7 mouse cellular contexts compared by ENCODE assay signal in the genomic region with DNA sequence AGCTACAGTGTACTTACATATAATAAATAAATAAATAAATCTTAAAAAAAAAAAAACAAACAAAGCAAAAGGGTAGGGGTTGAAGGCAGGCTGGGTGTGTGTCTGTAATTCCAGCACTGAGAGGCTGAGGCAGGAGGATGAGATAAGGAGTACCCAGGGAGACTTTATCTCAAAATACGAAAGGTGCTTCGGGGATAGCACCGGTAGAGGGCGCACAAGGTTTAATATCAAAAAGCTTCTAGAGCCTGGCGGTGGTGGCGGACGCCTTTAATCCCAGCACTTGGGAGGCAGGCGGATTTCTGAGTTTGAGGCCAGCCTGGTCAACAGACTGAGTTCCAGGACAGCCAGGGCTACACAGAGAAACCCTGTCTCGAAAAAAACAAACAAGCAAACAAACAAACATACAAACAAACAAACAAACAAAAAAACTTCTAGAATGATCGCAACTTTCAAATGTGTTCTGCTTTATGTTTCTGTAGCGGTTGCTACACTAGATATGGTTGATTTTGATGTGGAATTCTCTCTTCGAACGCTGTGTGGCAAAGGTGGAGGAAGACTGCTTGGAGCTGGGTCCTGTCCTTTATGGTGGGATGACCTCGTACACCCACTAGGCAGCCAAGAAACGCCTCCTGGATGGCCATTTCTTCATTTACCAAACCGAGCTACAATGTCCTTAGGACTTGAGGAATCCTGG. TPM values are rescaled to one million over a fixed set of nuclear protein-coding genes. Genes with fewer than 3 reads are reported as not detected.
DNase-seq lines count a peak whose midpoint lies in the region; ATAC-seq and TF ChIP-seq lines count a peak whose summit lies in the region.

No protein-coding gene starts in this region.

- no peaks in the 10 kb centered on the region for H3K4me1 ChIP-seq in intestine, postnatal 0 days (replicated peaks; ENCODE audit: control insufficient read depth, insufficient read depth, low read length)
- H3K4me1 ChIP-seq in midbrain, embryonic 12.5 days: peaks cover 12% of the 10 kb centered on the region
- H3K4me1 ChIP-seq in small intestine, adult 2 months (ENCODE audit: control insufficient read depth, insufficient read depth, insufficient read length, low read length): peaks cover 3% of the 10 kb centered on the region; the same call in 1 of the 2 replicates

- H3K9ac ChIP-seq in intestine, postnatal 0 days (ENCODE audit: low read depth, low read length): peak overlapping the region; percentile 80
- H3K9ac ChIP-seq in midbrain, embryonic 12.5 days (replicated peaks): peak overlapping the region; percentile 84

- peaks cover 8% of the 10 kb centered on the region; the same call in 1 of the 2 replicates for H3K36me3 ChIP-seq in intestine, postnatal 0 days (ENCODE audit: control insufficient read depth, insufficient read depth)
- H3K36me3 ChIP-seq in midbrain, embryonic 12.5 days: peaks cover 8% of the 10 kb centered on the region; the same call in 1 of the 2 replicates
- H3K36me3 ChIP-seq in small intestine, adult 2 months (ENCODE audit: control insufficient read depth, insufficient read depth, low read length): no peaks in the 10 kb centered on the region

- DNase-seq in adrenal gland, adult 2 months: peak; percentile 82
- DNase-seq in embryo, embryonic 11.5 days (ENCODE audit: low read depth, low spot score): peak; percentile 80
- DNase-seq in gastrocnemius, postnatal 4 days (ENCODE audit: low spot score in 2 of 2): peak; percentile 68 to 76
- peak; percentile 87 for DNase-seq in left cerebral cortex, postnatal 4 days

- H3K27me3 ChIP-seq in intestine, postnatal 0 days (replicated peaks; ENCODE audit: control insufficient read depth, insufficient read depth, low read length): no peaks in the 10 kb centered on the region
- no peaks in the 10 kb centered on the region for H3K27me3 ChIP-seq in midbrain, embryonic 12.5 days
- no peaks in the 10 kb centered on the region for H3K27me3 ChIP-seq in small intestine, adult 2 months (ENCODE audit: control insufficient read depth, insufficient read depth, low read length)

- peak overlapping the region; percentile 97 for H3K4me2 ChIP-seq in intestine, postnatal 0 days (replicated peaks; ENCODE audit: low read depth)
- peak overlapping the region; percentile 80 for H3K4me2 ChIP-seq in midbrain, embryonic 12.5 days (replicated peaks)

- peak overlapping the region; percentile 87 for H3K27ac ChIP-seq in intestine, postnatal 0 days (ENCODE audit: low read depth, low read length)
- H3K27ac ChIP-seq in midbrain, embryonic 12.5 days (replicated peaks): peak overlapping the region; percentile 94
- peak overlapping the region; percentile 92 for H3K27ac ChIP-seq in small intestine, adult 2 months (ENCODE audit: insufficient read depth, low read depth, low read length)

- 2% methylated on average over 16 of the region's 16 CpGs for WGBS in intestine, postnatal 0 days
- WGBS in midbrain, embryonic 12.5 days: 5% methylated on average over 16 of the region's 16 CpGs
- 2% methylated on average over 16 of the region's 16 CpGs for WGBS in small intestine, adult 2 months

- TF ChIP-seq CTCF in intestine, postnatal 0 days (IDR thresholded peaks at IDR 0.05; ENCODE audit: low read depth): peak; percentile 72
- peak; percentile 61; the same call in 1 of the 2 replicates for TF ChIP-seq CTCF in small intestine, adult 2 months (IDR thresholded peaks at IDR 0.05; ENCODE audit: extremely low read depth, insufficient read length, insufficient replicate concordance, low read depth, low read length)

- peak; percentile 1; the same call in 1 of the 2 replicates for ATAC-seq in intestine, postnatal 0 days
- no peak for ATAC-seq in midbrain, embryonic 12.5 days (ENCODE audit: low FRiP score, low read depth)

- peak overlapping the region; percentile 71 for H3K4me3 ChIP-seq in intestine, postnatal 0 days (ENCODE audit: low read depth, low read length)
- H3K4me3 ChIP-seq in midbrain, embryonic 12.5 days: peak overlapping the region; percentile 84
- H3K4me3 ChIP-seq in small intestine, adult 2 months (ENCODE audit: low read depth, low read length): peak overlapping the region; percentile 69

- TF ChIP-seq POLR2A in small intestine, adult 2 months (IDR thresholded peaks at IDR 0.05; ENCODE audit: low read depth, low read length): no peak

- H3K9me3 ChIP-seq in intestine, postnatal 0 days (ENCODE audit: control insufficient read depth): no peaks in the 10 kb centered on the region
- H3K9me3 ChIP-seq in midbrain, embryonic 12.5 days: no peaks in the 10 kb centered on the region

- intact Hi-C loops in left cerebral cortex, postnatal 4 days (cut with DNase I): no loop called here

RNA-seq across cellular contexts. Expression of gene Fam227a, which starts 0.8 kb away (rescaled TPM):
- total RNA-seq in adrenal gland, adult 2 months (2021): 1 to 10 TPM; 1.3 to 1.6 TPM
- polyA plus RNA-seq in adrenal gland, adult 2 months (2012; rRNA removed): 0.43 and 0.61 TPM in 2 replicates
- 1 to 10 TPM; 1.7 to 2.1 TPM for total RNA-seq in gastrocnemius, postnatal 4 days (2021)
- 0.13 and 0.27 TPM in 2 replicates for polyA plus RNA-seq in intestine, postnatal 0 days (2015; fragmentation: Nextera tagmentation; extraction: Ambion mirVana)
- 10 to 100 TPM; 13.5 to 17.2 TPM for total RNA-seq in left cerebral cortex, postnatal 4 days (2021)
- 4.6 and 5.4 TPM in 2 replicates for polyA plus RNA-seq in midbrain, embryonic 12.5 days (2016; fragmentation: Nextera tagmentation; extraction: Ambion mirVana)
- polyA plus RNA-seq in small intestine, adult 2 months (2012; rRNA removed): 0.06 and 0.25 TPM in 2 replicates

RNA-seq across cellular contexts. Expression of gene Cby1, which starts 1.0 kb away (rescaled TPM):
- 10 to 100 TPM; 14.0 to 26.9 TPM for total RNA-seq in adrenal gland, adult 2 months (2021)
- 6.9 and 13.2 TPM in 2 replicates for polyA plus RNA-seq in adrenal gland, adult 2 months (2012; rRNA removed)
- 10 to 100 TPM; 29.9 to 32.1 TPM for total RNA-seq in gastrocnemius, postnatal 4 days (2021)
- 22.3 and 23.1 TPM in 2 replicates for polyA plus RNA-seq in intestine, postnatal 0 days (2015; fragmentation: Nextera tagmentation; extraction: Ambion mirVana)
- 10 to 100 TPM; 55.6 to 60.1 TPM for total RNA-seq in left cerebral cortex, postnatal 4 days (2021)
- polyA plus RNA-seq in midbrain, embryonic 12.5 days (2016; fragmentation: Nextera tagmentation; extraction: Ambion mirVana): 79.7 and 82.0 TPM in 2 replicates
- 3.1 and 5.6 TPM in 2 replicates for polyA plus RNA-seq in small intestine, adult 2 months (2012; rRNA removed)

RNA-seq across cellular contexts. Expression of gene Tomm22, which starts 12.7 kb away (rescaled TPM):
- total RNA-seq in adrenal gland, adult 2 months (2021): 100 to 1,000 TPM in 1 of 2 experiments, 10 to 100 TPM in 1; 93.3 to 114 TPM
- polyA plus RNA-seq in adrenal gland, adult 2 months (2012; rRNA removed): 11.0 and 13.7 TPM in 2 replicates
- total RNA-seq in gastrocnemius, postnatal 4 days (2021): 100 to 1,000 TPM; 110 to 114 TPM
- polyA plus RNA-seq in intestine, postnatal 0 days (2015; fragmentation: Nextera tagmentation; extraction: Ambion mirVana): 207 and 211 TPM in 2 replicates
- total RNA-seq in left cerebral cortex, postnatal 4 days (2021): 100 to 1,000 TPM; 109 to 110 TPM
- polyA plus RNA-seq in midbrain, embryonic 12.5 days (2016; fragmentation: Nextera tagmentation; extraction: Ambion mirVana): 252 and 269 TPM in 2 replicates
- 13.8 and 21.7 TPM in 2 replicates for polyA plus RNA-seq in small intestine, adult 2 months (2012; rRNA removed)

RNA-seq across cellular contexts. Expression of gene Josd1, which starts 29.7 kb away (rescaled TPM):
- 10 to 100 TPM; 29.1 to 30.1 TPM for total RNA-seq in adrenal gland, adult 2 months (2021)
- polyA plus RNA-seq in adrenal gland, adult 2 months (2012; rRNA removed): 33.8 and 38.2 TPM in 2 replicates
- 10 to 100 TPM; 16.6 to 17.4 TPM for total RNA-seq in gastrocnemius, postnatal 4 days (2021)
- 9.4 and 9.7 TPM in 2 replicates for polyA plus RNA-seq in intestine, postnatal 0 days (2015; fragmentation: Nextera tagmentation; extraction: Ambion mirVana)
- 10 to 100 TPM; 31.2 to 32.0 TPM for total RNA-seq in left cerebral cortex, postnatal 4 days (2021)
- 24.8 and 27.5 TPM in 2 replicates for polyA plus RNA-seq in midbrain, embryonic 12.5 days (2016; fragmentation: Nextera tagmentation; extraction: Ambion mirVana)
- 9.5 and 14.2 TPM in 2 replicates for polyA plus RNA-seq in small intestine, adult 2 months (2012; rRNA removed)

RNA-seq across cellular contexts. Expression of gene Gtpbp1, which starts 32.7 kb away (rescaled TPM):
- 10 to 100 TPM; 29.2 to 32.5 TPM for total RNA-seq in adrenal gland, adult 2 months (2021)
- polyA plus RNA-seq in adrenal gland, adult 2 months (2012; rRNA removed): 26.4 and 29.8 TPM in 2 replicates
- total RNA-seq in gastrocnemius, postnatal 4 days (2021): 10 to 100 TPM; 20.7 to 22.5 TPM
- polyA plus RNA-seq in intestine, postnatal 0 days (2015; fragmentation: Nextera tagmentation; extraction: Ambion mirVana): 15.0 and 15.3 TPM in 2 replicates
- 10 to 100 TPM; 62.4 to 62.9 TPM for total RNA-seq in left cerebral cortex, postnatal 4 days (2021)
- 44.8 and 51.0 TPM in 2 replicates for polyA plus RNA-seq in midbrain, embryonic 12.5 days (2016; fragmentation: Nextera tagmentation; extraction: Ambion mirVana)
- polyA plus RNA-seq in small intestine, adult 2 months (2012; rRNA removed): 18.6 and 34.9 TPM in 2 replicates
